Comparison of ENCODE assay signal across 18 mouse cellular contexts in the genomic region with DNA sequence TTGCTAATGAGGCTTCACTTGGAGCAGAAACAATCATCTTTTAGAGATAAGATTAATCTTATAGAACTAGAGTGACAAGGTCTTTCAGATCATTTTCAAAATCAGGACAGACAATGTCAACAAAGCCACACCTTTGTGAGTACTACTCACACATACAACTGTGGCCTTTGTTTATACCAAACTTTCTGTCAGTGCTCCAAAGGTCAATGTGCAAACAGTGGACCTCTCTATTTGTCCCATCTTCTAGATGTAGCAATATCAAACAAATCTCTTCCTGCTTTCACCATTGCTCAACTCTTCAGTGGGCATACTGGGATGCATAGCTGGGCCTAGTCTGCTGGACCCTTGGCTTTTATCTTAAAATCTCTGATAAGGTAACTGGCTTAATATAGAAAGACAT.
"Had no signal": no experiment of that assay in that cellular context is flagged by ENCODE, and none has a peak within 500 bp of the region (broad histone marks: within the 10 kb centered on the region; RNA-seq: fewer than 3 reads in every experiment).

No protein-coding gene starts in this region.

- H3K4me2 ChIP-seq: liver, embryonic 15.5 days; lung, embryonic 15.5 days; midbrain, embryonic 11.5 days; midbrain, embryonic 13.5 days; midbrain, embryonic 15.5 days; neural tube, embryonic 12.5 days; stomach, embryonic 15.5 days had no signal

- ATAC-seq: lung, postnatal 0 days; midbrain, embryonic 13.5 days; midbrain, embryonic 15.5 days had no signal

- H3K4me1 ChIP-seq: liver, embryonic 15.5 days; lung, embryonic 15.5 days; midbrain, embryonic 13.5 days; midbrain, embryonic 15.5 days; neural tube, embryonic 12.5 days; stomach, embryonic 15.5 days had no signal

- H3K9ac ChIP-seq: liver, embryonic 15.5 days; lung, embryonic 15.5 days; midbrain, embryonic 13.5 days; midbrain, embryonic 15.5 days; neural tube, embryonic 12.5 days; stomach, embryonic 15.5 days had no signal

- DNase-seq: lung, adult 2 months; lung, postnatal 14 days; lung, postnatal 36 days; right cerebral cortex, postnatal 14 days; thymus, adult 2 months; thymus, postnatal 25 days; thymus, postnatal 4 days had no signal

- H3K36me3 ChIP-seq: liver, embryonic 15.5 days; lung, embryonic 15.5 days; midbrain, embryonic 13.5 days; midbrain, embryonic 15.5 days; neural tube, embryonic 12.5 days; stomach, embryonic 15.5 days had no signal

- H3K4me3 ChIP-seq: liver, embryonic 15.5 days; lung, embryonic 15.5 days; megakaryocyte, embryonic 14.5 days; midbrain, embryonic 13.5 days; midbrain, embryonic 15.5 days; neural tube, embryonic 12.5 days; stomach, embryonic 15.5 days had no signal

- H3K9me3 ChIP-seq: liver, embryonic 15.5 days; lung, embryonic 15.5 days; megakaryocyte, embryonic 14.5 days; midbrain, embryonic 13.5 days; midbrain, embryonic 15.5 days; neural tube, embryonic 12.5 days; stomach, embryonic 15.5 days had no signal

- H3K27ac ChIP-seq: liver, embryonic 15.5 days; lung, embryonic 15.5 days; macrophage; midbrain, embryonic 13.5 days; midbrain, embryonic 15.5 days; neural tube, embryonic 12.5 days; stomach, embryonic 15.5 days; stomach, postnatal 0 days had no signal

- H3K27me3 ChIP-seq: liver, embryonic 15.5 days; lung, embryonic 15.5 days; megakaryocyte, embryonic 14.5 days; neural tube, embryonic 12.5 days; stomach, embryonic 15.5 days had no signal
